Mouse (Mus musculus) adrenal gland, adult (tissue): ENCODE measurements around the gene Cul7.
A peak's percentile ranks its signal among the peaks of the same experiment; 100 is the strongest.

Experiments used
- DNase-seq, 2 experiments: peaks; one replicate each; pipeline ENCODE4 v3.0.0; 2022 to 2023; ENCODE audit warnings: low spot score in 1 of 2; ENCODE audit not compliant: inconsistent age in 2 of 2

Cul7 gene

DNA sequence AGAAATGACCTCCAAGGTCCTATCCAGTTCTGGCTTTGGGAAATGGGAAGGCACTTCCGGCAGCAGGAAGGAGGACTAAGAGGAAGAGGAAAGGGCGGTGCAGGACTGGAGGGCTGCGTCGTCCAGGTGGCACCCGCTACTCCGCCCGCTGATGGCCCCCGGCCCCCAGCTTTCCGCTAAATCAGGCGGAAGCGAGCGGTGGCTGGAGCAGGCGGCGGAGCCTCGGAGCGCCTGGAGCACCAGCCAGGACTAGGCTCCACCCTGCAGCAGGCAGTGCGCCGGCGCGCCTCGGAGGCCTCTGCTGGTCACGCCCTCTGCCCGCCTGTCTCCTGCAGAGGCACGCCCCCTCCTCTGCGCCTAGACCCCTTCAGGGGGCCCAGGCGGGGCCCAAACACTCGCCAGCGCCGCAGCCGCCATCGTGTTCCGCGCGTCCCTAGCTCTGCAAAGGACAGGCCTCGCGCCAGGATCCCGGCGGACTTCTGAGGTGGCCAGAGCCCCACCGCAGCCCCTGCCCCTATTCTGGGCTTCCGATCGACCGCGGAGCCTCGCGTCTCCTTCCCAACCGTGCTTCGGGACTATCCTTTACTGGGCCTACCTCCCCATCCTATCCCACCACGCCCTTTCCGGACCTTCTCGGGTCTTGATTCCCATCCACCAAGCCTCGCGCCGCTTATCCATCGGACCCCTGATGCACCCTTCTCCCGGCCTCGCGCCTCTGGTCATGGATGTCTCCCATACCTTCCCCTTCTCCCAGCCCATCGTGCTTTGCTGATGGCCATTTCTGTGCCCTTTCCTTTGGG, at the start of gene Cul7:
Gene Cul7, plus strand, starts transcription at position 106 of the 800 bp plus-strand sequence.
- peak; percentile 95 to 96 for DNase-seq

- DNase-seq: no peak
These were observed 49.6 kb upstream of the Cul7 start for GRCm38 (mm10) chr17:46600569-46600968.

GRCm38 (mm10) chr17:46602212-46602611, 47.9 kb upstream of the Cul7 start:
- DNase-seq: no peak

GRCm38 (mm10) chr17:46603229-46603628, 46.9 kb upstream of the Cul7 start:
- no peak for DNase-seq

GRCm38 (mm10) chr17:46605126-46605525, 45.0 kb upstream of the Cul7 start:
- DNase-seq: no peak

DNA sequence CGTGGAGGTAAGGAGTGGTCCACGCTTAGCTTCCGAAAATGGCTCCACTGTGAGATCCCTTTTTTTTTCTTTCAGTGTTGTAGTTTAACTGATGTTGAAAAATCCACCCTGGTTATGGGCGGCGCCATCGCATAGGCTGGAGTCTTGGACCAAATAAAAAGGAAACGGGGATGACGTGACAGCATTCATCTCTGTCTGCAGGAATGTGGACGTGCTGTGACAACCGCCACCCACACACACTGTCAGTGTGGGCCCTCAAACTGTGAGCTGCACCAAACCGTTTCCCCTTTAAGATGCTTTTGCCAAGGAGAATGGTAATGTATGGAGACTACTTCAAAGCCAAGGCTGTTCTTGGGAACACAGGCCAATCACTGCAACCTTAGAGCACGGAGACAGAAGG, 44.1 kb upstream of the Cul7 start:
- DNase-seq: no peak

DNA sequence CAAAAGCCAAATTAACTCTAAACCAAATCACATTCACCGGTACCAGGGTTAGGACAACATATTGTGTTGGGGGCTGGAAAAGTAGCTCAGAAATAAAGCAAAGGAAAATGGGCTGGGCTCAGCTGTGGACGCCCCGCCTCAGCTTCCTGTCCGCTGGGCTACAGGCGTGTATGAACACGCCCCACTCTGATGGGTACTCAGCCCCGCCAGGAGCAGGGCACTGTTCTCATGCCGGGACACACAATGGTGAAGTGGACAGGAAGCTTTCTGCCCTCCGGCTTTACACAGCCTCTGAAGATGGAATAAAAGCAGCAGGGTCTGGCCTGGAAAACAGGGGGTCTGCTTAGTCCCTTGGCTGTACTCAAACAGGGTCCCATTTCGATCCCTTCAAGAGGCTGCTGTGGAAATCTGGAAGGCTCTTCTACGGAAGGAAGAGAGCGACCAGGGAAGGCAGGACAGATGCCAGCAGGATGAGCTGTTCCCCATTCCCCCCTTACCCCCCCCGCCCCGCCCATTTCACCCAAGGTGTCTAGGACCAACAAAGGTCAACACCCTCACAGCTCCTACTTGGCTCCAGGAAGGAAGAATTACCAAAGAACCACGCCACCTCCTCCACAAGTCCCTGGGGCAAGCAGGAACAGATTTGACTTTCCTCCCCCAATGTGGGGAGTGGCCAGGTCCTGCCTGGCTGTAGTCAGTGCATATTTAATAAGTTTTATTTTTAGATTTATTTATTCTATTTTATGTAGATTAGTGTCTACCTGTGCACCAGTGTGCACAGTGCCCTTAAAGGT, 40.2 kb upstream of the Cul7 start:
- DNase-seq: peak in 1 of 2 experiments; percentile 52

DNA sequence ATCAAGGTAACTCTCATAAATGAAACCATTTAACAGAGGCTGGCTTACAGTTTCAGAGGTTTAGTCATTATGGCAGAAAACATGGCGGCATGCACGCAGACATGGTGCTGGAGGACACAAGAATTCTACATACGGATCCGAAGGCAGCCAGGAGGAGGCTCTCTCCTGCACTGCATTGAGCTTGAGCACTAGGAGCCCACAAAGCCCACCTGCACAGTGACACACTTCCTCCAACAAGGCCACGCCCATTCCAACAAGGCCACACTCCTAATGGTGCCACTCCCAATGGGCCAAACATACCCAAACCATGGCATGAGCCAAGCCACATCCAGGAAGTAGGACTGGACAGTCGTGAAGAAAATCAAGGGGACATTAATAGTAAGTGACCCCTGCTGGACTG, 38.8 kb upstream of the Cul7 start:
- DNase-seq: no peak

DNA sequence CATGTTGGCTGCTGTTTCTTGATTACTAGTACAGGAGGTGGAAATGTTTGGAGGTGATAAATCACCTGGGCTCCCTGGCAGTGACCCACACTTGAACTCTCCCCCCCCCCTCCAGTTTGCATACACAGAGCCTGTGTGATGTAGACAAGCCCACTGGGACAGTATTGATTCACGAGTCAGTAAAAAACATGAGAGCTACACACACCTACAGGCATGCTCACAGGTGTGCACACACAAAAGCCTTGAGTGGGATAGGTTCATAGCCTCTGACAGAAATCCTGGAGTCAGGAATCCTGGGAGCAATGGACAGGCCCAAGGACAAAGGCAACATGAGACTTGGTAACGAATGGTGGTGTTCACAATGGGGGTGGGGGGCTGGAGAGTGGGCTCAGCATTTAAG, 37.9 kb upstream of the Cul7 start:
- DNase-seq: no peak

DNA sequence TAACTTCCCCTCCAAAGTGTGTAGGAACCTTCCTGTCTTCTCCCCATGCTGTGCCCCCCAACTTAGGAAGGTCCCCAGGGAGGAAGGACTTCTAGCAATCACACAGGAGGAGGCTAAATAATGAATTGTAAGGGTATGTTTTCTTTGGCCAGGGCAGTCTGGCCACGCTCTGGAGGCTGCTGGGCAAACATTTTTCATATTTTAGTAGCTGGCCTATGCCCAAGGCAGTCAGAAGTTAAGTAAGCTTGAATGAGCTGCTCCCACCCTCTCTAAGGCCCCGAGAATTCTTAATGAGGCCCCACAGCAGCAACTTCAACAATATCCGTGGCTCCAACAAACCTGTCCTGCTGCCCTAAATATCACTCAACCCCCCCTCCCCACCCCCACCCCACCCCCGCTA, 37.3 kb upstream of the Cul7 start:
- DNase-seq: peak in 1 of 2 experiments; percentile 55

DNA sequence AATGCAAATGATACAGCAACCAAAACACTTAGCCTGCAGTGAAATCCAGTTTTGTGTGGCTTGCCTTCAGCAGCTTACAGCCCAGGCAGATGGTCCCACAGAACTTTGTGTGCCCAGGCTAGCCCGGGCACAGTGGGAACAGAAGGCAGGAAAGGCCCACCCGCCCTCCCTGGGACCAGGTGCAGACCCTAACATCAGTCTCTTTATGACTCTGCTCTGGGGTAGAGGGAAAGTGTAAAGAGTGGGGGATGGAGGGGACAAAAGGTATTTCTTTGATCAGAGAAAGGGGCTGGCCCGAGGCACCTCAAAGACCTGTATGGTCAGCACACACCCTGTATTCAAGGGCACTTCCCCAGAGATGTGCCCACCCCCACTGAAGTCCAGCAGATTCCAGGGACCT, 36.9 kb upstream of the Cul7 start:
- DNase-seq: no peak

- DNase-seq: no peak
These were observed 32.3 kb upstream of the Cul7 start for GRCm38 (mm10) chr17:46617799-46618198.

- DNase-seq: no peak
These were observed 31.8 kb upstream of the Cul7 start for GRCm38 (mm10) chr17:46618394-46618768.

DNA sequence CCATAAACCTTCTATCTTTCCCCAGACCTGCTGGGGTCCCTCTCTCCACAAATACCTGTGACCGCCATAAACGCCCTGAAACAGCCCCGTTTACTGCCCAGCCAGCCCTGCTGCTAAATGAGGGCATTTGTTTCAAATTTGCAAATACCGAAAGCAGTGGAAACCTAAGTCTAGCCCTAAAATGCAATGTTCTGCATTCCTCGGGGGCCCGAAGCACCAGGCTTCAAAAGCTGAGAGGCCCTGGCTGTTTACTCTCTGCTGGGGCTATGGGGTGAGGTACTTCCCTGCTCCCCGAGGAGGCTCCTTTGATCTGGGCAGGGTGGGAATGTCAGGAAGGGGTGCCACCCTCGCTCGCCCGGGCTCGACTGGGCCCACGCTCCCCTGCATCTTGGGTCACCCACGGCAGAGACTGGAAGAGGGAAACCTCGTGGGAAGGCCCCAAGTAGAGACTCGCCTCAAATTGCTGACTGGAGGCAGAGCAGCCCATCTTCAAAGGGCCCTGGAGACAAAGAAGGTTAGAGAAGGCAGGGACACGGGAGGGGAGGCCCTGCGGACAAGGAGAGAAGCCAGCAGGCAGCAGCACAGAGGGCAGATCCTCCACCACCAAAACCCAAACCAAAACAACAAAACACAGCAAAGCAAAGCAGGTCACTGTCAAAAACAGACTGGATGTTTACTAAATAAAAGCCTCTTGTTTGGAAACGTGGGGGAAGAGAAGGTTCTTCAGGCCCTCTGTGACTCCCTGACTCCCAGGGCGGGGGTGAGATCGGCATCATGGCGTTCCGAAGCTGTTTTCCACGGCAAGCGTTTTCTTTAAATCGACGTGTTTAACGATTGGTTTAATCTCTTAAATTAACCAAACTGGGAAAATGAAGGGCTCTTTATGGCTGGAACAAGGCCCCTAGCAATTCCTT, 31.1 kb upstream of the Cul7 start:
- DNase-seq: peak in 1 of 2 experiments; percentile 24

GRCm38 (mm10) chr17:46619683-46620357, 30.3 kb upstream of the Cul7 start:
- DNase-seq: peak in 1 of 2 experiments; percentile 23

DNA sequence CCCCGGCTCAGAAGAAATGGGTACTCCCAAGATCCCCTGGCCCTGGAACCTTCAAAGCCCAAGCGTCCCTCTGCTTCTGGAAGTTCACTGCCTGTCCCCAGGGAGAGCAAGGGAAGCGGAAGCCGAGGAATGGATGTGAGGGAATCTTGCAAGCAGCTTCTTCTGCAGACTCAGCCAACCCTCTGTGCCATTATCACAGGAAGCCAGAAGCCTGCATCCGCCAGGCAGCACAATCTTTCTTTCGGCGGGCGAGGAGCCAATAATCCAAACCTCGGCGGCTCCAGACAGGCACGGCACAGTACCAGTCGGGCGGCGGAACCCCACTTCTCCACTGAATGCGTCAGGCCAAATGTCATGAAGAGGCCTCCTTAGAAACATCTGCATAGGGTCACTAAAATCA, 28.8 kb upstream of the Cul7 start:
- peak; percentile 48 to 74 for DNase-seq

DNA sequence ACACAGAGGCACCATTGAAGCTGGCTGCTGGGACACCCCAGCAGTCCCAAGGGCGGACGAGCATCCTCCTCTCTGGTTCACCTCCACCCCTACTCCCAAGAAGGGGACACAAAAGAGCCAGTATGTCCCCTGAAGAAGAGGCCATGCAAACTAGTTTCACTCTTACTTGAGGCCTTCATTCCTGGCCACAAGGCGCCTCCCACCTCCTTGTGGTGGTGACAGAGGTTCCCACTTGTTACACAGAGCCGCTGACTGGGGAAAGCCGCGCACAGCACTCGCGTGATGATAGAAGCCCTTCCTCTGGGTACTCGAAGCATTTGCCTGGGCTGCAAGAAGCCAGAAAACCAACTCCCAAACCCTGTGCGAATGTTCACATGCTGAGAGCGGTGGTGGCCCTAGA, 27.9 kb upstream of the Cul7 start:
- no peak for DNase-seq

GRCm38 (mm10) chr17:46623819-46624557, 26.1 kb upstream of the Cul7 start:
- peak in 1 of 2 experiments; percentile 33 for DNase-seq

- no peak for DNase-seq
These were observed 25.5 kb upstream of the Cul7 start for GRCm38 (mm10) chr17:46624598-46624997.

GRCm38 (mm10) chr17:46627409-46627808, 22.7 kb upstream of the Cul7 start:
- DNase-seq: no peak
